Mouse (Mus musculus) adrenal gland, postnatal 10 days (tissue): Measurements from ENCODE around the gene Stard3. TPM values are rescaled to one million over a fixed set of nuclear protein-coding genes. Genes with fewer than 3 reads are reported as not detected.
A peak's percentile ranks its signal among the peaks of the same experiment; 100 is the strongest.

Experiments
- DNase-seq: peaks from one replicate; pipeline ENCODE4 v3.0.0; 2021; ENCODE audit warnings: mixed read lengths
- total RNA-seq, 2 experiments: library from RNA; stranded (reverse); gene quantifications; 2 replicates each; pipeline ENCODE4 v1.2.3; 2021

Stard3 gene
- total RNA-seq, 2 experiments from 2014 or later: 25.3 to 25.6 TPM

GRCm38 (mm10) chr11:98329081-98329959 is 28.8 kb upstream of the Stard3 start, which contains the start of gene Neurod2:
Neurod2 (minus strand) TSS chr11:98329648.
- no peak for DNase-seq

- no peak for DNase-seq
Measured at GRCm38 (mm10) chr11:98329960-98330744, 28.0 kb upstream of the Stard3 start.

- no peak for DNase-seq
Measured at GRCm38 (mm10) chr11:98330745-98331204, 27.4 kb upstream of the Stard3 start.

- DNase-seq: no peak
Measured at GRCm38 (mm10) chr11:98331401-98331800, 26.8 kb upstream of the Stard3 start.

GRCm38 (mm10) chr11:98332186-98332585 is 26.0 kb upstream of the Stard3 start:
- no peak for DNase-seq

GRCm38 (mm10) chr11:98332841-98333240 is 25.3 kb upstream of the Stard3 start:
- no peak for DNase-seq

GRCm38 (mm10) chr11:98333263-98333696 is 24.9 kb upstream of the Stard3 start:
- no peak for DNase-seq

GRCm38 (mm10) chr11:98333981-98334741 is 24.0 kb upstream of the Stard3 start:
- DNase-seq: no peak

GRCm38 (mm10) chr11:98335250-98335649 is 22.9 kb upstream of the Stard3 start:
- no peak for DNase-seq

GRCm38 (mm10) chr11:98336245-98337107 is 21.7 kb upstream of the Stard3 start:
- no peak for DNase-seq

- peak; percentile 62 for DNase-seq
Measured at GRCm38 (mm10) chr11:98338507-98338961, 19.6 kb upstream of the Stard3 start.

- DNase-seq: no peak
Measured at GRCm38 (mm10) chr11:98339071-98339501, 19.1 kb upstream of the Stard3 start.

- DNase-seq: no peak
Measured at GRCm38 (mm10) chr11:98339679-98340287, 18.4 kb upstream of the Stard3 start.

- no peak for DNase-seq
Measured at GRCm38 (mm10) chr11:98340597-98340996, 17.6 kb upstream of the Stard3 start.

GRCm38 (mm10) chr11:98341174-98341573 is 17.0 kb upstream of the Stard3 start:
- DNase-seq: no peak

GRCm38 (mm10) chr11:98342000-98342945 is 15.9 kb upstream of the Stard3 start:
- peak; percentile 96 for DNase-seq

- peak; percentile 90 for DNase-seq
Measured at GRCm38 (mm10) chr11:98345253-98345652, 12.9 kb upstream of the Stard3 start.

GRCm38 (mm10) chr11:98346168-98346567 is 12.0 kb upstream of the Stard3 start:
- no peak for DNase-seq

- no peak for DNase-seq
Measured at GRCm38 (mm10) chr11:98347385-98348082, 10.6 kb upstream of the Stard3 start.
